Mouse (Mus musculus) urinary bladder, postnatal 25 days (tissue): ENCODE data around the gene Hadha.

Source experiments
- DNase-seq: peaks from one replicate; pipeline ENCODE4 v3.0.0; 2022; ENCODE audit warnings: low spot score

The Hadha gene

GRCm38 (mm10) chr5:30154474-30155394 is at the start of gene Hadha, which contains the start of gene Hadhb:
Hadha (minus strand) TSS chr5:30155162.
Hadhb (plus strand) TSS chr5:30155248.
- DNase-seq = peak; percentile 95

DNA sequence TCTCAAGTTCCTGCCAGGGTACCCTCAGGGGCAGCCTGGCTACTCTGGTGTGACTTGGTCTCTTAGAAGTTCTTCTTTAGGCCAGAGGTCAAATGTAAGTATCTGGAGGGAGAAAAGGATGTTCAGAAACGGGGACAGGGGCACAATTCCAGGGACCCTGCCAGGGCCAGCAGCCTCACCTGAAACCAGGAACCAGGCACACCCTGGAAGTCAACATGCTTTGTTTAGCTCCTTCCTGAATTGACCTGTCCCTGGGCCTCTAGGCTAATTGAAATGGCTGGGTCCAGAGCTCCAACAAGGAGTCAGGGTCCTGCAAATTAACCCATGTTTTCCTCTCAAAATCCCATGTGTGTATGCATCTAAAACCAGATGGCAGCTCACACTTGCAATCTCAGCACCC is 49.5 kb upstream of the Hadha start:
- no peak for DNase-seq

- DNase-seq = no peak
Measured at GRCm38 (mm10) chr5:30203216-30203885, 48.4 kb upstream of the Hadha start.

DNA sequence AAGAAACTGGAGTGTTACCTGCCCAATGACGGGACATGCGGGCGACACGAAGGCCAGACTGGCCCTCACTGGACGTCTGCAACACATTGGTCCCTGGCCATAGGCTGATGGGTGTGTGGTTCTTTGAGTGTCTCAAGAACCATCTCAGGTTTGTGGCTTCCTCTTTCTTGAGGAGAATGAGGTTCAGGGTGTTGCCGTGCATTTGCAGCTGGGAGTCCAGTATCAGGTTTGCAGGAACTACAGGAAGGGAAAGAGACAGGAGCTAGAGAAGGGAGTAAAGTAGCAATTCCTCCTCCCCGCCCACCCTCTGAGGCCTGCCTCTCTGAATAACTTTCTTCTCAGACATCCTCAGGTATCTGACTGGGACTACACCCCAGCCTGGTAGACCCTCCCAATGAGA is 47.3 kb upstream of the Hadha start:
- DNase-seq = no peak

DNA sequence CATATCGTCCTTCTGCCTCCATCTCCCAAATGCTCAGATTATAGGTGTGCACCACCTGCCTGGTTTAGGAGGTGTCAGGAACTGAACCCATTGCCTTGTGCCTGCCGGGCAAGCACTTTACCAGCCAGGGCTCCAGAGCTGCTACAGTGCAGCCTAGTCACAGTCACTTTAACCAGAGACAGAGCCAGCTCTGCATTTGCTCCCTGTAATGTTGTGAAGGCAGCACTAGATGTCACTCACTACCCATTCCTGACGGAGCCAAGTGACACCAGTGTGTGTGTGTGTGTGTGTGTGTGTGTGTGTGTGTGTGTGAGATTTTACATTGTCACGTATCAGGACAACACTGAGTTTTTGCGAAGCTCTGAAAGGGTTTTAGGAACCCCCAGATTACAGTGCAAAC is 46.6 kb upstream of the Hadha start:
- DNase-seq = no peak

DNA sequence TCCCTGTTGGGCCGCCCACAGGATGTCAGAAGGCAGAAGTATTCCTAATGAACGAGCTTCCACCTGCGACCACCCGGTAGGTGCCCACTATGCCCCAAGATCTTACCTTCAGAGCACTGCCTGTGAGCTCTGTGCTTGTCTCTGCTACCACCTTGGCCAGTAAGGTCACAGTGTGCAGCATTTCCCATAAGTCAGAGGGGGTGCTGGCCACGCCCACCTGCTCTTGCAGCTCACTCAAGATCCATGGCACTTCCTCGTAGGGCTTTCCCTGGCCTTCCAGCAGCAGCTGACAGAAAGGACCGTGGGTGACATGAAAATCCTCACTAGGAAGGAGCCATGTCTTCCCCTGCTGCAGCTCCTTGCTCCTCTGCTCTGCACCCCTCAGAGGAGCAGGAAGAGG is 43.3 kb upstream of the Hadha start:
- no peak for DNase-seq

DNA sequence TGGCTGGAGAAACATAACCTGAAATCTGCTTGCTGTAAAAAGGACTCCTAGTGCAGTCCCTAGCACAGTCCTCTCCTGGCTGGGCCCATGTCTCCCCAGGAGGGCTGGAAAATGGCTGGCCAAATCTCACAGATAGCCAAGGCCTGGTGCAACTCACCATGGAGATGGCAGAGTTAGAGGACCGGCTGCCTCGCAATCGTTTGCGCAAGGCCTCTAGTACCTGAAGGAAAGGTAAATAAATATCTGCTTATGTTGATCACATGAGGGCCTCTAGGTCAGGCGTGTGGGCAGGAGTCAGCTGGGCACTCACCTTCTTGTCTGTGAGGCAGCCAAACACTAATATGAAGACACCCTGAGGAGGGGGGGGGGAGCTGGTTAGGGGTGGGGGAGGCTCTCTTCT is 40.4 kb upstream of the Hadha start:
- no peak for DNase-seq

- no peak for DNase-seq
Measured at GRCm38 (mm10) chr5:30192452-30192851, 37.5 kb upstream of the Hadha start.

DNA sequence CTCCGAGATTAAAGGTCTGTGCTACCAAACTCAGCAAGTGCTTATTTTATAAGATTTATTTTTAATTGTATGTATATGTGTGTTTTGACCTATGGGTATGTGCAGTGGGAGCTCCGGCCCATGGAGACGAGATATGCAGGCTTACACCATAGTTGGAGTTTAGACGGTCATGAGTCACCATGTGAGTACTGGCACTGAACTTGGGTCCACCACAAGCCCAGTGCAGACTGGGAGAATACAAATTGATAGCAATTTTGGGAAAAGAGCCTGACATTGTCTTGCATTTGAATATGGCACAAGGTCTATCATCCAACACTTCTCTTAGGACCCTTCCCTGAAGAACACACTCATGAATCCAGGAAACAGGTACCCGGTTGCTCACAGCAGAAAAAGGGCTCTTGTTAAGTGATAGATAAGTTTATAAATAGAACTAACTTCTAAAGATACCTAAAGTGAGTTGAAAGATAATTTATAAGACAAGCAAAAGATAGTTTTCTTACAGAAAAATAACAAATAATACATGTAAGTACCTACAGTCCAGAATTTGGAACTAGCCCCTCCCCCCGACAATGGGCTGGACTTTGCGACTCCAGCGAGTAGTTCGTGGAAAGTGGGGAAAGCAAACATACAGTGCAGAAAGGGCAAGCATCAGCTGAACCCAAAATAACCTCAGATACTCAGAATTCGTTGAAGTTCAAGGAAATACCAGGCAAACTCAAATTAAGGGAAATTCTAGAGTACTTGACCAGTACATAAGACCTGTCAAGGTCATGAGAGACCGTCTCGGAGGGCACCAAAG is 32.9 kb upstream of the Hadha start:
- DNase-seq = no peak

DNA sequence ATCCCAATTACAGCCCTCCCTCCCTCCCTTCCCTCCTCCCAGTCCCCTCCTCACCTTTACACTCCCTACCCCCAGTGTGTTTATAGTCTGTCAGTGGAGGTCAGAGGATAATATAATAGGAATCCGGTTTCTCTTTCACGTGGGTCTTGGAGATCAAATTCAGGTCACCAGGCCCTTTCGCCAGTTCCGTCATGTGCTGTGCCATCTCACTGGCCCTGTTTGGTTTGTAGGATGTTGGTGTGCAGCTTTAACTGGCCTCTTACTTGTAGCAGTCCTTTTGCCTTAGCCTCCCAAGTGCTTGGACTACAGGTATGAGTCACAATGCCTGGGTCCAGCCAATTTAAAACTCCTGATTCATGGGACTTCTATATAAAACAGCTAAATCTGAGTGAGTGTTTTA is 20.8 kb upstream of the Hadha start:
- no peak for DNase-seq

- no peak for DNase-seq
Measured at GRCm38 (mm10) chr5:30172931-30173692, 18.1 kb upstream of the Hadha start.

DNA sequence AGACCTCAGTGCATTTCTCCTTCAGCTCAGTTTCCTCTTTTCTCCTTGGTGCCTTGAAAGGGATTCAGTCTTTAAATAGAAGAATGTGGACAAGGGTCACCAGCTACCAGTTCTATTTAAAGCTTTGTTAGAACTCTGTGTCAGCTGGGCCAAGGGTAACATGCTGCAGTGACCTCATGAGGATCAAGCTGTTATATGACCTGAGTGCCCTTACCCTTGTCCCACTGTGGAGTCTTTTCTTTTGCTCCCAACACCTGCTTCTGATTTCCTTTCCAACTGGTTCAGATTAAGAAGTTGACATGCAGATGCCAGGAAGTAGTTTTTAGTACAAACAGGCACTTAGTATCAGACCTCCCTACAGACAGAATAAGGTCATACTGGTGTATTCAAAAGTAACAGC is 17.2 kb upstream of the Hadha start:
- no peak for DNase-seq

GRCm38 (mm10) chr5:30170303-30170940 is 15.5 kb upstream of the Hadha start:
- no peak for DNase-seq

DNA sequence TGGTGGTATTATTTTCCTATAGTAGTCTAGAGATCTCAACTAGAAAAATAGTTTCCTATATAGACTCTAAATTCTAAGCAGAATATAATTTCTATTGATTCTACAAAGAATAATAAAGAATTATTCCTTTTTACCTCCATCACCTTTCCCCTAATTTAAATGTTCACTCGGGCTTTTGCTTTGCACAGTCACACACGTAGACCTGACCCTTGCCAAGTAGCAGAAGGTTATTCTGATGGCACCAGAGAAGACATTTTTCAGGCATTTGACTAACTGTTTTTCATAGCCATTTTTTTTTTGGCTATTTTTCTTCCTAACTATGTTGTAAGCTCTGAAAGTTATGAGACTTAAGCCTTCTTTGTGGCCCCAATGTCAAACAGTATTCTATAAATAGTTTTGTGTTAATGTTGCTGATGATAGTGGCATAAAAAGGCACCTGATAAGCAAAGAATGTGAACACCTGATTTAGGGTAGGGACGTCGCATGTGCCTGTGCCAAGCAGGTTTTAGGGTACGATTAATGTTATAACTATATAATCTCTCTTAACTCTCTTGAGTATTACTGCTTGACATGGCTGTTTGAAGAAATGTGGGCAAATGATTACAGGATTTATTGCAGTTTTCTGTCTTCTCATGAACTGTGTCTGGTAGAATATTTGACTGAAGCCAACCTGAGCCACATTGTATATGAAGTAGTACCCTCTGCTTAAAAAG is 10.4 kb upstream of the Hadha start:
- DNase-seq = no peak

DNA sequence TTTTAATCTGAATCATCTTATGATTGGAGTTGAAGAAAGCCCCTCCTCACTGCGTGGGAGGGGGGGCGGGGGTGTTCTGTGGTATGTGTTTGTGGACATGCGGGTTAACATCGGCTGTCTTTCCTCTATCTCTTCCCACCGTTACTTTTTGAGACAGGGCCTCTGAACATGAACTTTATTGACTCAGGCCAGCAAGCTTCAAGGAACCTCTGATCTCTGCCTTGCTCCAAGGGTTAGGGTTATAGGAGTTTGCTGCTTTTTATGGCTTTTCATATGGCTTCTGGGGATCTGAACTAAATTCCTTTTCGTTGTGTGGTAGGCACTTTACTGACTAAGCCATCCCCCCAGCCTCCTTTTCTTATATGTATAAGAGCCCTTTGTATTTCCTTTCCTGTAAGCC is 7.4 kb upstream of the Hadha start:
- no peak for DNase-seq

DNA sequence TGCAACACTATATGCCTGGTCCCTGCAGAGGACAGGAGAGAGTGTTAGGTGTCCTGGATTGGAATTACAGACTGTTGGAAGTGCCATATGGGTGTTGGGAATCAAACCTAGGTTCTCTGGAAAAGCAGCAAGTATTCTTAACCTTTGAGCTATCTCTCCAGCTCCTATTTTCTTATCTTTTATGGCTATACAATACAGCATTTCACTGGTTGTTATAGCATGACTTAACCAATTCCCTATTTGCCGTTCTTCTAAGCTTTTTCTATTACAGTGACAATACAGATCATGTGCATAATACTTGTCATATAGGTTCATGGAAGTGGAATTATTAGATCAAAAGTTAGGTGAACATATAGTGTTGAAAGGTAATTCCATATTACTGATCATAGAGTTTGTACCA is 6.9 kb upstream of the Hadha start:
- no peak for DNase-seq

GRCm38 (mm10) chr5:30159601-30160000 is 4.6 kb upstream of the Hadha start:
- no peak for DNase-seq

- no peak for DNase-seq
Measured at GRCm38 (mm10) chr5:30155821-30156629, 1.1 kb upstream of the Hadha start.

GRCm38 (mm10) chr5:30155395-30155792 is 432 bp upstream of the Hadha start:
- no peak for DNase-seq

- DNase-seq = no peak
Measured at GRCm38 (mm10) chr5:30154013-30154412, 949 bp downstream of the Hadha start.
